Mouse (Mus musculus): ENCODE measurements at regions not wholly inside any gene's neighbourhood (a gene's known extent, or its start where the extent isn't known, plus 50 kb on each side); places are given as distances from the start of the nearest gene placed in this dataset.

GRCm38 (mm10) chr5:91849533-91849932 lies 113.3 kb downstream of the Rchy1 start:
- no peak for TF ChIP-seq CTCF (conservative IDR thresholded peaks at IDR 0.05; ENCODE audit: insufficient read depth, insufficient read length, low read depth, low read length)
- TF ChIP-seq POLR2A (IDR thresholded peaks at IDR 0.05; ENCODE audit: low read depth, low read length): no peak
